Mouse (Mus musculus) CD4-positive naive resting alpha-beta T cell, adult 57 days (primary cell): Measurements from ENCODE around the gene Atp9a. TPM values are rescaled to one million over a fixed set of nuclear protein-coding genes. Genes with fewer than 3 reads are reported as not detected.

Source experiments
- total RNA-seq: library from RNA; stranded (reverse); gene quantifications from one replicate; pipeline ENCODE4 v1.2.4, GENCODE M21; 2023

The Atp9a gene
- total RNA-seq, result 22.8 TPM

GRCm38 (mm10) chr2:168742059-168742627 lies at the start of gene Atp9a:
TSS of gene Atp9a (minus strand) at chr2:168742409.

GRCm38 (mm10) chr2:168767582-168767981 lies 25.4 kb upstream of the Atp9a start, which contains the start of gene Sall4:
TSS of gene Sall4 (minus strand) at chr2:168767943.

GRCm38 (mm10) chr2:168601491-168602386 lies 140.5 kb downstream of the Atp9a start, which contains the start of gene Nfatc2:
TSS of gene Nfatc2 (minus strand) at chr2:168601657.

Other genes starting within 250 kb of the Atp9a start
- gene Nfatc2, start 140.8 kb downstream of the Atp9a start, total RNA-seq, result 97.7 TPM
- not detected for gene Sall4, start 25.5 kb upstream of the Atp9a start, total RNA-seq
- 27.5 TPM for gene Zfp64, start 213.2 kb upstream of the Atp9a start, total RNA-seq